Mouse (Mus musculus) G1E-ER4 (cell line): ENCODE data around the gene Gsto1. TPM values are rescaled to one million over a fixed set of nuclear protein-coding genes. Genes with fewer than 3 reads are reported as not detected.

Experiments
- GATA1 ChIP-seq: IDR thresholded peaks from one replicate; pipeline ENCODE4 v1.8.0; 2012; ENCODE audit warnings: low read length, inconsistent platforms
- polyA plus RNA-seq: library from polyadenylated mRNA; stranded (reverse); fragments of >175 nt; gene quantifications from 2 replicates; pipeline ENCODE4 v1.2.3, GENCODE M21; 2012

Gsto1 gene
- polyA plus RNA-seq = 86.9 and 135 TPM in 2 replicates

GRCm38 (mm10) chr19:47854796-47855783, at the start of gene Gsto1:
Gsto1 (plus strand) TSS chr19:47854970.
- no peak for TF ChIP-seq GATA1

DNA sequence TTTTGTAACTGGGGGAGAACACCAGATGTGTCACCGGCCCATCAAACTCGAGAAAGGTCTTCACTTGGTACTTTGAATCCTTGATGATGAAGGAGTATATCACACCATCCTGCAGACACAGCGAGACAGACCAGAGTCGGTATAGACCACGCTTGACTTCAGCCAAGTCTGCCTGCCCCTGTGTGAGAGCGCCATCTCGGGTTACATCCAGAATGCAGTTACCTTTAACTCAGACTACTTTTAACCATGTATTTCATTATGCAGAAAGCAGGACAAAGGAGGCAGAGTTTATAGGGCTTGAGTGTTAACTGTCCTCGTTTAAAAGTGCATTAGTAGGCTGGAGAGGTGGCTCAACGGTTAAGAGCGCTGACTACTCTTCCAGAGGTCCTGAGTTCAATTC, 42.7 kb upstream of the Gsto1 start:
- TF ChIP-seq GATA1 = no peak

- TF ChIP-seq GATA1 = no peak
These were observed 40.0 kb upstream of the Gsto1 start for GRCm38 (mm10) chr19:47814721-47815120.

GRCm38 (mm10) chr19:47817692-47818091, 37.1 kb upstream of the Gsto1 start:
- TF ChIP-seq GATA1 = no peak

DNA sequence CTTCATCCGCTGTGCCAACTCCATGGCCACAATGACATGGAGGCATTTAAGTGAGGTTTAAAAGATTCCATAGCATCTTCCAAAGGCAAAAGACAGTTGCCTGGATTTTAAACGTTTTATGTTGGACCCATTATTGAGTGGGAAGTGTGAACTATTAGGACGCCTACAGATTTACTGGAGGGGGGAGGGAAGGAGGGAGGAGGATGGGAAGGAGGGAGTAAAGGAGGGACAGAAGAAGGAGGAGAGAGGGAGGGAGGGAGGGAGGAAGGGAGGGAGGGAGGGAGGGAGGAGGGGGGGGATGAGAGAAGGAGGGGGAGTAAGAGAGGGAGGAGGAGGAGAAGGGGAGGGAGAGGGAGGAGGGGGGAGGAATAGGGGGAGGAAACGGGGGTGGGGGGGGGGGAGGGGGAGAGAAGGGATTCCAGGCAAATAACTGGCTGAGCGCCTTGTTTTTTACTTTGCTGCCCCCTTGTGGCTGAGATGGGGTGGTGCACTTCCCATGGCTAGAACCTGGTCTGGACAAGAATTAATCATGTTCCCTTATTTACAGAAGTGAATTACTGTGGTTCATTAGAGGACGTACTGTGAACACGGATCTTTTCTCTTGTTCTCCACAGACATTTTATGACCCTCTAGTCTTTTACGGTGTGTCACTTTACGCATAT, 33.8 kb upstream of the Gsto1 start:
- TF ChIP-seq GATA1 = no peak

GRCm38 (mm10) chr19:47821494-47821872, 33.3 kb upstream of the Gsto1 start:
- TF ChIP-seq GATA1 = no peak

DNA sequence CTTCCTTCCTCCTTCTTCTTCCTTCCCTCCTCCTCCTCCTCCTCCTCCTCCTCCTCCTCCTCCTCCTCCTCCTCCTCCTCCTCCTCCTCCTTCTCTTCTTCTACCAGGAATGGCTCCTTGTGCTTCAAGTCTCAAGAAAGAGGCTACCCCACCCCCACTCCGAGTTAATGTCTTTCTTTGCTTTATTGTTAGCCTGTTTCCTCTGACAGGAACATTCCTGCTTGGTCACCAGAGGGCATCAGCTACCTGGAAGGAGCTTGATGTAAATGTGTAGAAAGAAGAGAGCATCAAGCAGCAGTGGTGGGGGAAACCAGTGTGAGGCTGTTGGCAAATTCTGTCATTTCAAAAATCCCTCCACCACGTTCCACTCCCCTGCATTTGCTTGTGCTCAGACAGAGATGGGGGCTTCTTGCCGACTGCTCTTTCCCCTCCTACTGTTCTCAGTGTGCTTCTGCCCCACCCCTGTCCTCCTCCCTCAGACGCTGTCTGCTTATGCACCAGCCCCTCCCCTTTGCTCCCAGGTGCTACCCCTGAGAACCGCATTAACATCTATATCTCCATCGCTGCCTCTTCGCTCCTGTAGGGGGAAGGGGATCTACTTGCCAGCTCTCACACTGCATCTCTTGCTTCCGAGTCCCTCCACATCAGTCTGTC, 32.5 kb upstream of the Gsto1 start:
- TF ChIP-seq GATA1 = no peak

DNA sequence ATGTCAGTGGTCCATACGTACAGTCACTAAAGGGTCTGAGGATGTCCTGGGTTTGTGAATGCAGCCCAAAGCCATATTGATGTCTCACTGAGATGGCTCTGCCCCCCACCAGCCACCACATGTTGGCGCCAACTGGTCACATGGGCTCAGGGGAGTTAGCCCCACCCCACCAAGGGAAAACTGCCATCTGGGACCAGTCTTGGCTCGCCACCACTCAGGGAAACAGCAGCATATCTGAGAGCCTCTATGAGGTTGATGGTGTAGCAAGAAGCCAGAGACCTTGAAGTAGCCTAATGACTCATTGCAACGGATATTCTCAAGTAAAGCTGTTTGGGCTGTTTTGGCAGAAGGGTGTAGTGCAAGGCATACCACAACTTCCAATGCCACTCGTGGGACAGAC, 30.7 kb upstream of the Gsto1 start:
- TF ChIP-seq GATA1 = no peak

DNA sequence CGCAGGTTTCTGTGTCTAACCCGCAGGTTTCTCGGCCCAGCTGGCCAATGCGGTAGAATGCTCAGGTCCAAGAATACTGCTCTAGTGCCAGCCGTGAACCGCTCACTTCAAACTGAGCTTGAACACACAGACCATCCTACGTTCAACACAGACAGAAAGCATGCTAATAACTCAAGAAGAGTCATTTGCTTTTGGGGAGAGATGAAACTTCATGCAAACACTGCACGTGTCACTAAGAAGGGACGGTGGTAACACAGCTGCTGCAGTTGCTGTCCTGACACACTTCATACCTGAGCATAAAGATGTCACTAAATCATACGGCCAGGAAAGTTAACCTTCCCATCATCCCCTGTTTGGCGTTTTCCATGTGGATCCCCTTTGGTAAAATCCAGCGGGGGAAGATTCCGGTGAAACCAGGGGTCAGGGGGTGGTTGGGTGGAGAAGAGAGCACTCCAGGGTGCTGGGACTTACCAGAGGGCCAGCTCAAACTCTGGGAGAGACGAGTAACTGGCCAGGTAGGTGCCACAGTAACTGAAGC, 24.8 kb upstream of the Gsto1 start:
- no peak for TF ChIP-seq GATA1

GRCm38 (mm10) chr19:47831111-47831510, 23.7 kb upstream of the Gsto1 start:
- TF ChIP-seq GATA1 = no peak

DNA sequence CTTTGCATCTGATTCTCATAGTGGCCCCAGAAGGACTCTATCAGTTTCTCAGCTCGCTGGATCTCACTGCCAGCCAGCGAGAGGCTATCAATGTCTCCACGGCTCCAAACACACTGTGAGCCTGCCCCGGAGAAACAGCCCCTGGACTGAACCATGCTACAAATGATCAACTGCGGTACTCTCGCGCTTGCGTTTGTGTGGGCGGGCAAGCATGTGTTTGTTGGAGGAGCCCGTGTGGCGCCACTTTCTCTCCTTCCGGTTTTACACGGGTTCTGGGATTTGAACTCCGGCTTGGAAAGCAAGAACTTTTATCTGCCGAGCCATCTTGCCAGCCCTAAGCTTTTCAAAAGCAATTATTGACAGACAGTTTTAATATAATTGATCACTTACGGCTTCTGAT, 22.5 kb upstream of the Gsto1 start:
- no peak for TF ChIP-seq GATA1

GRCm38 (mm10) chr19:47834614-47835013, 20.2 kb upstream of the Gsto1 start:
- no peak for TF ChIP-seq GATA1

DNA sequence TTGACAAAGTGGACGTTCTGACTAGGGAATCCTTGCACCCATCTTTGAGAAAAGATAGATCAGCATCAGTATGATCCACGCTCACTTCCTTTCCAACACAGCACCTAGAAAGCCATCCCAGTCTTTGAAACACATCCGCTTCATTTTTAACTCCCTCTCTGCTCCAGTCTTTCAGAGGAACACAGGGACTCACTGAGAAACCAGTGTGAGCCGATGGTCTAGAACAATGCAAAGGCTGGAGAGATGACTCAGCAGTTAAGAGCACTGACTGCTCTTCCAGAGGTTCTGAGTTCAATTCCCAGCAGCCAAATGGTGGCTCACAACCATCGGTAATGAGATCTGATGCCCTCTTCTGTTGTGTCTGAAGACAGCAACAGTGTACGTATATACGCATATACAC, 19.0 kb upstream of the Gsto1 start:
- no peak for TF ChIP-seq GATA1

DNA sequence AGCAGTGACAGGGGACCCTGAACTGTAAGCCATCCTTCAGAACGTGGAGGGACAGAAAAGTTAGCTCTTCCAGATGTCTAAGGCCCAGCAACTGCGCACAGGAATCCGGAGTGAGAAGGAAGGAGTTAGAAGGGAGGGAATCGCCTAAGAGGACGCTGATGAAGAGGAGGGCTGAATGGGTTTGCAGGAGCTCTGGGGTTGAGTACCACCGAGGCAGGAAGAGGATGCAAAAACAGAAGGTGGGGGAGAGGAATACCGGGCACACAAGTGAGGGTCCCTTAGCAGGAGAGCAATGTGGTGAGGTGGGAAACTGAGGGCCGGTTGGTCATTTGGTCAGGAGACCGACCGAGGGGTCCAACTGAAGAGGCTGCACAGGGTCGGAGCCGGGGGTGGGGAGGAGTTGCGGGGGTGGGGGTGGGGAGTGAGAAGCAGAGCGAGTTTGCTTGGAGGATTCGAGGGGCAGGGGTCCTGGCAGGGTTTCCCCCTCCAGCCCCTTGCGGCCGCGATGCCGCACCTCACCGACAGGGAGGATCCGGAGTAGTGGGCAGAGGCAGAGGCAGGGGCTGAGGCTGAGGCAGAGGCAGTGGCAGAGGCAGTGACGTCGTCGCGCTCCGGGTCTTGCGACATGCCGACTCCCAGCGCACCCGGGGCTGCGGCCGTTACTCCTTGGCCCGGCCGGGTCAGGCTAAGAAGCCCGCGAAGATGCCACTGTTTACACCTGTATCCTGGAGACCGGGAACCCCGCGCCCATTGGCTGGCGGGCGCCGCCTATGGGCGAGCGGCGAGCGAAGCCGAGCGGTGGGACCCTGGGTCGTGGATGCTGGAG, 17.9 kb upstream of the Gsto1 start:
- TF ChIP-seq GATA1 = no peak

GRCm38 (mm10) chr19:47837527-47837901, 17.3 kb upstream of the Gsto1 start:
- TF ChIP-seq GATA1 = no peak
